In the genomic region with DNA sequence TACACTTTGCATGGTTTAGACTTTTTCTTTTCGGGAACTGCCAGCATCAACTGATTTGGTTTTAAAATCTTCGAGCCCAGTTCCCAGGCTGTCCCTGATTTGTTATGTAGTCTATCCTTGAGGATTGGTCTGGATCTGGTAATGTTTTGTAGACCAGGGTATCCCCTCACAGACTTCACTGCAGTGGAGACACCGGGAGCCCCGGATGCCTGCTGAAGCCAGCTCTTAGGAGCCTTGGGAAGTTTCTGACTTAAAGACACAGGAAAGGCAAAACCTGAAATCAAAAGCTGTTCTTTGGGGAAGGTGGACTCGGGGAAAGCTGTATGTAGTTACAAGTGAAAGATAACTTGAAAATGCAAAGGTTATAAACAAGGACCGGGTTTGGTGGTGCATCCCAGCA, we compare ENCODE assay signal across 8 mouse cellular contexts.
DNase-seq lines count a peak whose midpoint lies in the region; ATAC-seq and TF ChIP-seq lines count a peak whose summit lies in the region.

No protein-coding gene starts in this region.

- TF ChIP-seq CTCF in kidney, postnatal 0 days (IDR thresholded peaks at IDR 0.05; ENCODE audit: low read depth) = no peak

- no peak for DNase-seq in kidney, postnatal 0 days (ENCODE audit: low spot score)
- DNase-seq in kidney, adult 11 months = no peak
- no peak for DNase-seq in forebrain, embryonic 11.5 days (ENCODE audit: low spot score)
- DNase-seq in midbrain, embryonic 11.5 days (ENCODE audit: low spot score, missing footprints) = no peak
- no peak for DNase-seq in c-Kit-positive CD71-positive TER-119-positive erythroid progenitor cells, embryonic 14.5 days (ENCODE audit: low spot score)
- DNase-seq in urinary bladder, postnatal 36 days (ENCODE audit: low spot score in 2 of 2) = no peak

- H3K9ac ChIP-seq in kidney, postnatal 0 days (ENCODE audit: low read depth, low read length) = peak overlapping the region; percentile 50
- peak overlapping the region; percentile 35; the same call in 1 of the 2 replicates for H3K9ac ChIP-seq in forebrain, embryonic 11.5 days (ENCODE audit: low read length)
- no peak overlapping the region for H3K9ac ChIP-seq in hindbrain, embryonic 16.5 days (ENCODE audit: low read depth, low read length)
- H3K9ac ChIP-seq in midbrain, embryonic 11.5 days (ENCODE audit: low read length) = no peak overlapping the region

- no peak overlapping the region for H3K27ac ChIP-seq in kidney, postnatal 0 days
- no peak overlapping the region for H3K27ac ChIP-seq in forebrain, embryonic 11.5 days (ENCODE audit: low read depth, low read length)
- no peak overlapping the region for H3K27ac ChIP-seq in hindbrain, embryonic 16.5 days (ENCODE audit: low read depth, low read length)
- H3K27ac ChIP-seq in midbrain, embryonic 11.5 days (ENCODE audit: low read depth, low read length) = no peak overlapping the region

- no peaks in the 10 kb centered on the region for H3K36me3 ChIP-seq in kidney, postnatal 0 days (ENCODE audit: insufficient read depth, low read length)
- H3K36me3 ChIP-seq in forebrain, embryonic 11.5 days (ENCODE audit: control insufficient read depth, insufficient read depth, low read length) = no peaks in the 10 kb centered on the region
- H3K36me3 ChIP-seq in hindbrain, embryonic 16.5 days (ENCODE audit: control insufficient read depth, insufficient read depth, low read length) = no peaks in the 10 kb centered on the region
- no peaks in the 10 kb centered on the region for H3K36me3 ChIP-seq in midbrain, embryonic 11.5 days (ENCODE audit: control insufficient read depth, insufficient read depth, low read length)

- H3K4me1 ChIP-seq in kidney, postnatal 0 days (replicated peaks; ENCODE audit: insufficient read depth, low read length) = no peaks in the 10 kb centered on the region
- peaks cover 6% of the 10 kb centered on the region for H3K4me1 ChIP-seq in forebrain, embryonic 11.5 days (replicated peaks; ENCODE audit: control insufficient read depth, insufficient read depth, low read length)
- peaks cover 8% of the 10 kb centered on the region; the same call in 1 of the 2 replicates for H3K4me1 ChIP-seq in hindbrain, embryonic 16.5 days (ENCODE audit: control insufficient read depth, insufficient read depth, low read depth, low read length)
- H3K4me1 ChIP-seq in midbrain, embryonic 11.5 days (ENCODE audit: control insufficient read depth, insufficient read depth, low read length) = peaks cover 13% of the 10 kb centered on the region

- H3K4me2 ChIP-seq in kidney, postnatal 0 days (ENCODE audit: low read length) = peak overlapping the region; percentile 73
- H3K4me2 ChIP-seq in forebrain, embryonic 11.5 days (ENCODE audit: low read depth, low read length, severe bottlenecking) = peak overlapping the region; percentile 49
- peak overlapping the region; percentile 61 for H3K4me2 ChIP-seq in hindbrain, embryonic 16.5 days (ENCODE audit: low read length)
- peak overlapping the region; percentile 56 for H3K4me2 ChIP-seq in midbrain, embryonic 11.5 days

- H3K27me3 ChIP-seq in kidney, postnatal 0 days (ENCODE audit: insufficient read depth, low read length) = no peaks in the 10 kb centered on the region
- H3K27me3 ChIP-seq in forebrain, embryonic 11.5 days (ENCODE audit: control insufficient read depth, insufficient read depth, low read length) = peaks cover 2% of the 10 kb centered on the region; the same call in 1 of the 2 replicates
- no peaks in the 10 kb centered on the region for H3K27me3 ChIP-seq in hindbrain, embryonic 16.5 days (replicated peaks; ENCODE audit: control insufficient read depth, insufficient read depth, low read length)
- H3K27me3 ChIP-seq in midbrain, embryonic 11.5 days (ENCODE audit: control insufficient read depth, insufficient read depth, low read length) = no peaks in the 10 kb centered on the region

- WGBS in kidney, postnatal 0 days = 34% methylated on average over 6 of the region's 6 CpGs
- 36% methylated on average over 6 of the region's 6 CpGs for WGBS in forebrain, embryonic 11.5 days
- WGBS in hindbrain, embryonic 16.5 days = 41% methylated on average over 6 of the region's 6 CpGs
- 34% methylated on average over 6 of the region's 6 CpGs for WGBS in midbrain, embryonic 11.5 days

- no peak for ATAC-seq in kidney, postnatal 0 days (replicated peaks; ENCODE audit: low FRiP score, low read depth)
- no peak for ATAC-seq in forebrain, embryonic 11.5 days (replicated peaks; ENCODE audit: low FRiP score)
- ATAC-seq in hindbrain, embryonic 16.5 days = no peak
- ATAC-seq in midbrain, embryonic 11.5 days (ENCODE audit: low FRiP score) = no peak
- ATAC-seq in inflammation-experienced regulatory T-cells, adult 6 months = no peak

- H3K4me3 ChIP-seq in kidney, postnatal 0 days (replicated peaks; ENCODE audit: low read depth, low read length) = peak overlapping the region; percentile 38
- no peak overlapping the region; the same call in 1 of the 2 replicates for H3K4me3 ChIP-seq in forebrain, embryonic 11.5 days (ENCODE audit: low read depth, low read length)
- H3K4me3 ChIP-seq in hindbrain, embryonic 16.5 days (ENCODE audit: low read length) = peak overlapping the region; percentile 38
- no peak overlapping the region for H3K4me3 ChIP-seq in midbrain, embryonic 11.5 days (ENCODE audit: low read depth, low read length)

- no peaks in the 10 kb centered on the region for H3K9me3 ChIP-seq in kidney, postnatal 0 days (replicated peaks; ENCODE audit: low read length)
- H3K9me3 ChIP-seq in forebrain, embryonic 11.5 days (ENCODE audit: control insufficient read depth, low read length) = no peaks in the 10 kb centered on the region
- no peaks in the 10 kb centered on the region for H3K9me3 ChIP-seq in hindbrain, embryonic 16.5 days (ENCODE audit: control insufficient read depth, low read length)
- no peaks in the 10 kb centered on the region for H3K9me3 ChIP-seq in midbrain, embryonic 11.5 days (ENCODE audit: control insufficient read depth, low read length)

Comparison
In these comparisons a context has a peak if more than half of its experiments do, and no peak if none do; other contexts are left out.
1. H3K4me3 ChIP-seq: peak in kidney, postnatal 0 days (single experiment) and hindbrain, embryonic 16.5 days (single experiment); none in forebrain, embryonic 11.5 days (single experiment) and midbrain, embryonic 11.5 days (single experiment).
2. H3K9ac ChIP-seq: peak in kidney, postnatal 0 days (single experiment) and forebrain, embryonic 11.5 days (single experiment); none in hindbrain, embryonic 16.5 days (single experiment) and midbrain, embryonic 11.5 days (single experiment).
3. Peak in every context shown above with its lines, with median percentiles within 50 percentile points of each other: H3K4me2 ChIP-seq.